Mouse (Mus musculus): ENCODE measurements around the gene Rnft1.
"Not testable (repeated sequence)": the region's sequence is repeated elsewhere in the genome, so short reads cannot be mapped to it uniquely, and the experiment has no call there.

Rnft1 gene

GRCm38 (mm10) chr11:86517229-86517628 lies 32.8 kb downstream of the Rnft1 start:
- no peak for DNase-seq (ENCODE audit: low read depth, low spot score)

DNA sequence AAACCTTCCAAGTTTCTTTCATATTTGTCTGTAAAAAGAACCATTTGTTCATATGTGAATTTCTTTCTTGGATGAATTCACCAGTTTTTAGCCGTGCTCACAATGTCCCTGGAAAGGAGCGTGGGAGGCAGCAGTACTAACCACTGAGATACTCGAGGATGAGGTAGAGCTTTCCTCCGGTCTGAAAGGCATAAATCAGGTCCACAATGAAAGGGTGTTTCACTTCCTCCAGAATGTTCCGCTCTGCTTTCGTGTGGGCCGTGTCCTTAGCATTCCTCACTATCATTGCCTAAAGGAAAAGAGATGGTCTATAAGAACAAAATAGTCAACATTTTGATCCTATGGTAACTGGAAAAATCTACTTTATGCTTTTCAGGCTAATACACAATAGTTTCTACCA lies 35.3 kb downstream of the Rnft1 start:
- DNase-seq (ENCODE audit: low read depth, low spot score) = no peak

GRCm38 (mm10) chr11:86527528-86527927 lies 43.1 kb downstream of the Rnft1 start:
- DNase-seq (ENCODE audit: low read depth, low spot score) = no peak

DNA sequence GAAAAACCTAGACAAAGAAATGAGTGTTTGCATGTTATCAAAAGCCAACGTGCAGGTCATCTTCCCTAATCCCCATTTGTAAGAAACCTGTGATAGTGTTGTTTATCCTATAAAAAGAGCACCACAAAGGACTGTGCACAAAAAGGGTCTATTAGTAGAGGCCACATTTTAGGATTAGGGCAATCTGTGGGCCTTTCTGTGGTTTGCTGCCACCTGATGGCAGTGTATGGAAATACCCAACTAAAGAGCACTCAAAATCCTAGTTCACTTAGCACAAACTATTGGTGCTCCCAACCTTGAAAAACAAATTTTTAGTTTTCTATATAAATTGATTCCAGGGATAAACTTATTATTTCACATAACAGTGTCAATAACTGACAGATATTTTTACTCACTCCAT lies 48.4 kb downstream of the Rnft1 start:
- no peak for DNase-seq (ENCODE audit: low read depth, low spot score)

- not testable (repeated sequence) for DNase-seq (ENCODE audit: low read depth, low spot score)
These were observed 48.8 kb downstream of the Rnft1 start for GRCm38 (mm10) chr11:86533302-86533701.

DNA sequence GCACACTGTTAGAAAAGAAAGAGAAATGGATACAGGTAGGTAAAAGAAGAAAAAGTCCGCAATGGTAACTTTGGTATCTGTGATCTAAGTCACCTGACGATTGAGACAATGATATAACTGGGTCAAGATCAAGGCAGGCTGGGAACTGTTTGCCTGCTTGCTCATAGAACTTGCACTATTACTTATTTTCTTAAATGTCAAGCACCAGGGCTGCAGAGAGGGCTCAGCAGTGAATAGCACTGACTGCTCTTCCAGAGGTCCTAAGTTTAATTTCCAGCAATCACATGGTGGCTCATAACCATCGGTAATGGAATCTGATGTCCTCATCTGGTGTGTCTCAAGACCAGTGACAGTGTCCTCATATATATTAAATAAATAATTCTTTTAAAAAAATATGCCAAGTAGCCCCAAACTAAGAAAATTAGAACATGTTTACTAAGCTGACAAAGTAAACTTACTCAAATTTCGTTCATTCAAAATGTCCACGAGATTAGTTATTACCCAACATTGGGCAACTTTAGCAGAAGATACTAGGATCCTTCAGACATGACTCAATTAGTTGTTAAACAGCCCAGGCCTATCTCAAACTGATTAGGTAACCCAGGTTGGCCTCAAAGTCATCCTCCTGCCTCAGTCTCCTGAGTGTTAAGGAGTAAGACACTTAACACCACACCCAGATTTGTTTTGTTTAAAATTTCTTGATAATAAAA lies 49.9 kb downstream of the Rnft1 start:
- no peak for DNase-seq (ENCODE audit: low read depth, low spot score)

GRCm38 (mm10) chr11:86538786-86539185 lies 54.3 kb downstream of the Rnft1 start:
- no peak for DNase-seq (ENCODE audit: low read depth, low spot score)

GRCm38 (mm10) chr11:86539716-86540475 lies 55.4 kb downstream of the Rnft1 start:
- DNase-seq (ENCODE audit: low read depth, low spot score) = no peak

- no peak for DNase-seq (ENCODE audit: low read depth, low spot score)
These were observed 56.0 kb downstream of the Rnft1 start for GRCm38 (mm10) chr11:86540476-86540845.

DNA sequence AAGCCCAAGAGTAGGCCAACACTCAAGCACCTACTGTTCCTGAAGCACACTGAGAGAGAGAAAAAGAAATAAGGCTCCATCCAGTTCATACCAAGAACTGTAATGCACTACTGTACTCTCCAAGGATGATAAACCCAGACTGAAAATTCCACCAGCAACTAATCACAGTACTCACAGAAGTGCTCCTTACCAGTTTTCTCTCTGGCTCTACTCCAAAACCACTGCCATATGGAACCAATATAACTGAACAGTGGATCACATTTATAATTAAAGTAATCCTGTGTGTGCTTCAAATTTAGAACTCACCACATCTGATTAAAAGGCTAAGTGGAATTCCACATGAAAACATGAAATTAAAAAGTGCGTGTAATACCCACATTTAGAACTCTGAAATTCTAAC lies 58.4 kb downstream of the Rnft1 start:
- no peak for DNase-seq (ENCODE audit: low read depth, low spot score)

- DNase-seq (ENCODE audit: low read depth, low spot score) = peak; percentile 15
These were observed 59.6 kb downstream of the Rnft1 start for GRCm38 (mm10) chr11:86543960-86544638.

- DNase-seq (ENCODE audit: low read depth, low spot score) = peak; percentile 99
These were observed 60.3 kb downstream of the Rnft1 start, which contains the start of the genes Rps6kb1 and Tubd1 for GRCm38 (mm10) chr11:86544639-86545299. Rps6kb1 (minus strand) TSS chr11:86544805. Tubd1 (plus strand) TSS chr11:86544991.

DNA sequence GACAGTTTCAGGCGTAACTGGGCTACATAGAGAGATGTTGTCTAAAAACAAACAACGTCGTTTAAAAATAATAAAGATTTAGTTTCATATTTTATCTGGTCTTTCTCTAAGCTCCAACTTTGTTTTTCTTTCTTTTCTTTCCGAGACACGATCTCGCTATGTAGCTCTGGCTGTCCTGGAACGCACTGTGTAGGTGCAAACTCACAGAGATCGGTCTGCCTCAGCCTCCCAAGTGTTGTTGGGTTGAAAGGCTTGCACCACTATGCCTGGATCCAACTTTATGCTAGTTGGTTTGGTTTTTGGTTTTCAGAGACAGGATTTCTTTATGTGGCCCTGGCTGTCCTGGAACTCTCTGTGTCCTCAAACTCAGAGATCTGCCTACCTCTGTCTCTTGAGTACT lies 61.1 kb downstream of the Rnft1 start:
- no peak for DNase-seq (ENCODE audit: low read depth, low spot score)

DNA sequence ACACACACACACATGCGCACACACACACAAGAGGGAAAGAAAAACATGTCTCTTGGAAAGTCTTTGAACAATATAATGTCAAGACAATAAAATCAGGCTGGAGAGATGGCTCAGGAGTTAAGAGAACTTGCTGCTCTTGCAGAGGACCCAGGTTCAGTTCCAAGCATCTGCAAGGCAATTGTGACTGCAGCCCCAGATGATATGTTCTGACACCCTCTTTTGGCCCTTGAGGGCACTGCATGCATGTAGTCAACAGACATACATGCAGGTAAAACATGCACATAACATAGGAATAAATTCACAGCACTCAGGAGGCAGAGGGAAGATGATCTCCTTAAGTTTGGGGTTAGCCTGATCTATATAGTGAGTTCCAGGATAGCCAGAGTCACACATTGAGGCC lies 63.0 kb downstream of the Rnft1 start:
- DNase-seq (ENCODE audit: low read depth, low spot score) = no peak

Data from retina, adult 2 months (tissue).